Mouse (Mus musculus) ES-Bruce4 (cell line): ENCODE results near the gene Fam50a.

ENCODE experiments used
- CTCF ChIP-seq: IDR thresholded peaks from one replicate; pipeline ENCODE4 v1.8.1; 2011; ENCODE audit warnings: low read depth, low read length
- POLR2A ChIP-seq: IDR thresholded peaks from one replicate; pipeline ENCODE4 v1.8.1; 2011; ENCODE audit warnings: low read length; ENCODE audit not compliant: insufficient read depth

DNA sequence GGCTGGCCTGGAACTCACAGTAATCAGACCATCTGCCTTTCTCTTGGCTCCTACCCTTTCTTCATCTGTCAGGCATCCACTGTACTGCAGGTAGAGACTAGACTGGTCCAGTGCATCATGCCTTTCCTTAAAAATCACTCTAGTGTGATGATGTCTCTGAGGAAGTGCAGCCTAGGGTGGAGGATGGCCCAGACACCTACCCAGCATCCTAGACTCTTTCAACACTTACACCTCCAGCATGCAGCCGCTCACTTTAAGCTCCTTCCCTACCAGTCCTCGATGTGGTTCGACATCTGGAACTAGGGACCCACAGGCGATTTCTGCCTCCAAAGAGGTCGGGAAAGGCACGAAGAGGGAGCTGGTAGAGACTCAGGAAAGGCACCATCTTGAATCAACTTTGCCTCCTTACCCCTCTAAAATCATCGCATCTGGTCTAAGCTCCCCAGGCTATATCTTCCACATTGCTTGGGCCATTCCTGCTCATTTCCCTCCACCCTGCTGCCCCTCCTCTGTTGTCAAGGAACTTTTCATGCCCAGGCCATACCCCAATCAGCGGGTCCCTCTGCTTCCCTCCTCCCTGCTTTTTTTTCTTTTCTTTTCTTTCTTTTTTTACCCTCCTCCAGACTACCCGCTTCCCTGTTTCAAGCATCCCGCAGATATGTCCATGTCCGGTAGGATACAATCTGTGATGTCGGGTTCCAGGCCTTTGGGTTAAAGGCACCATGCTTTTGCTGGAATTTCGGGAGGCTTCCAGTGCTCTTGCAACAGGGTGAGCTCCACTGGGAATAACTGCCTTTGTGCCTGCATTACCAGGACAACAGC lies 40.0 kb downstream of the Fam50a start:
- TF ChIP-seq CTCF = no peak
- no peak for TF ChIP-seq POLR2A
